Mouse (Mus musculus): Measurements from ENCODE around the gene B4galnt2. TPM values are rescaled to one million over a fixed set of nuclear protein-coding genes. Genes with fewer than 3 reads are reported as not detected.
"Not testable (repeated sequence)": the region's sequence is repeated elsewhere in the genome, so short reads cannot be mapped to it uniquely, and the experiment has no call there.

Gene B4galnt2
- polyA plus RNA-seq, 1 experiment, result not detected

DNA sequence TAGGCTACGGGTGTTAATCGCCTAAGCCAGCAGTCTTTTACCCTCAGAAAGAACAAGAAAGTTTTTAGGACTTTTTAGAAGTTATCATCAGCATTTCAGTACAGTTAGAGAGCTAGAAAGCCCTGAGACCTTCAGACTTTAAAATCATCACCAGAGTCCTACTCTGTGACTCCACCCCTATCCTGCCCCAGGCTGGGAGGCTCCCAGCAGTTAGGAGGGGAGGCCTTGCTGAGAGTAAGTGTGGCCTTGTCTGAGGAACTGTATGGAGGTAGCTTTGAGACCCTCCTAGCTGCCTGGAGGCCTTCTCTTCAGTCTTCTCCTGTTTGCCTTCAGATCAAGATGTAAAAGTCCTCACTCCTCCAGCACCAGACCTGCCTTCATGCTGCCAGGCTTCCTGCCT, 9.5 kb upstream of the B4galnt2 start:
- TF ChIP-seq MYOD1 (IDR thresholded peaks at IDR 0.05; ENCODE audit: control insufficient read depth, insufficient read length, low read depth), result no peak
- TF ChIP-seq CTCF (IDR thresholded peaks at IDR 0.05; ENCODE audit: control insufficient read depth, insufficient read depth, insufficient read length), result no peak
- TF ChIP-seq MAX (IDR thresholded peaks at IDR 0.05), result no peak
- no peak for TF ChIP-seq CEBPB (IDR thresholded peaks at IDR 0.05; ENCODE audit: low read depth)
- TF ChIP-seq MYOG (IDR thresholded peaks at IDR 0.05; ENCODE audit: control insufficient read depth, extremely low read depth, insufficient read length), result no peak
- TF ChIP-seq USF1 (IDR thresholded peaks at IDR 0.05; ENCODE audit: low read depth), result no peak
- TF ChIP-seq FOSL1 (IDR thresholded peaks at IDR 0.05; ENCODE audit: insufficient read depth, low read length, poor library complexity, severe bottlenecking), result no peak
- Histone ChIP-seq H3ac (ENCODE audit: control insufficient read depth, insufficient read length, low read depth) (no peak overlapping the region), H3K79me2 (ENCODE audit: control insufficient read depth, insufficient read depth) (no peaks in the 10 kb centered on the region), H3K27me3 (ENCODE audit: control insufficient read depth, insufficient read depth, insufficient read length) (no peaks in the 10 kb centered on the region), H3K79me3 (ENCODE audit: low read depth) (no peaks in the 10 kb centered on the region), H3K4me3 (ENCODE audit: insufficient read depth, poor library complexity, severe bottlenecking) (no peak overlapping the region), H3K36me3 (ENCODE audit: control insufficient read depth, insufficient read depth) (no peaks in the 10 kb centered on the region)

DNA sequence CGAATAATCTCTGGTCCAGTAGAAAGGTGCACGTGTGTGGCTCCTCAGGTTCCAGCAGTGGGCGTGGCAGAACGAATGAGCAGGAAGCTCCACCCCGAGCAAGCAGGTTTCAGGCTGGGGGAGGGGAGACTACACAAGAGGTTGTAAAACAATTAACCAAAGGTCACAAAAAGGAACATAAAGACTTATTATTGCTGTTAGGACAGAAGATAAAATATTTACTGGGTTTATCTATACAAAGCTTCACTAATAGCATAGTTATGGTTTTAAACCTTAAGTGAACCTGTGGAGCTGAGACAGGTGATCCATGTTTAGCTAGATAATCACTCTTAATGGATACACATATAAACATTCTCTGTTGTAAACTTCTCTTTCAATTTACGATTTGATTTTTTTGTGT, 8.8 kb upstream of the B4galnt2 start:
- H3K79me2 ChIP-seq (ENCODE audit: control insufficient read depth, insufficient read depth); H3K27me3 ChIP-seq (ENCODE audit: control insufficient read depth, insufficient read depth, insufficient read length); H3K79me3 ChIP-seq (ENCODE audit: low read depth); H3K4me3 ChIP-seq (ENCODE audit: insufficient read depth, poor library complexity, severe bottlenecking); H3ac ChIP-seq (ENCODE audit: control insufficient read depth, insufficient read length, low read depth); H3K36me3 ChIP-seq (ENCODE audit: control insufficient read depth, insufficient read depth): not testable (repeated sequence)

GRCm38 (mm10) chr11:95921991-95922621, 7.4 kb upstream of the B4galnt2 start:
- no peaks in the 10 kb centered on the region for H3K79me3 ChIP-seq (ENCODE audit: low read depth)
- TF ChIP-seq MYOD1 (IDR thresholded peaks at IDR 0.05; ENCODE audit: control insufficient read depth, insufficient read length, low read depth) (no peak), CTCF (IDR thresholded peaks at IDR 0.05; ENCODE audit: control insufficient read depth, insufficient read depth, insufficient read length) (no peak), CEBPB (IDR thresholded peaks at IDR 0.05; ENCODE audit: low read depth) (no peak), FOSL1 (IDR thresholded peaks at IDR 0.05; ENCODE audit: insufficient read depth, low read length, poor library complexity, severe bottlenecking) (no peak), USF1 (IDR thresholded peaks at IDR 0.05; ENCODE audit: low read depth) (no peak), MYOG (IDR thresholded peaks at IDR 0.05; ENCODE audit: control insufficient read depth, extremely low read depth, insufficient read length) (no peak), MAX (IDR thresholded peaks at IDR 0.05) (no peak)
- no peaks in the 10 kb centered on the region for H3K27me3 ChIP-seq (ENCODE audit: control insufficient read depth, insufficient read depth, insufficient read length)

DNA sequence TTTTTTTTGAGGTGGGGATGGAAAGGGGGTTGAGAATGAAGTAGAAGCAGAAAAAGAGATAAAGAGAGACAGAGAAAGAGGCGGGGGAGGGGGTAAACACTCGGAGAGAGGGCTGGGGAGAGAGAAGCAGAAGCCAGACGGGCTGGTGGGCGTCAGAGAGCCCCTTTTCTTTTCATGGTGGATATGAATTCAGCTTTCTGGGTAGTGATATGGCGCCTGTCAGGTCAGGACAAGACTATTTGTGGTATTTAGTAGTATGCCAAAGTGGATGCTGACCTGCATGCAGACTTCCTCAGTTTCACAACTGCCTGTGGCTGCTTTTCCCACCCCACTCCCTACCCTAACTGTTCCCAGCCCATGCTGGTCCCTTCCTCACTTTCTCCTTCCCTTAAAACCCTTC, 1.7 kb upstream of the B4galnt2 start:
- no peaks in the 10 kb centered on the region for H3K36me3 ChIP-seq (ENCODE audit: control insufficient read depth, insufficient read depth)
- H3K79me2 ChIP-seq (ENCODE audit: control insufficient read depth, insufficient read depth), result no peaks in the 10 kb centered on the region
- no peaks in the 10 kb centered on the region for H3K79me3 ChIP-seq (ENCODE audit: low read depth)
- TF ChIP-seq USF1 (IDR thresholded peaks at IDR 0.05; ENCODE audit: low read depth) (no peak), MYOG (IDR thresholded peaks at IDR 0.05; ENCODE audit: control insufficient read depth, extremely low read depth, insufficient read length) (no peak), CTCF (IDR thresholded peaks at IDR 0.05; ENCODE audit: control insufficient read depth, insufficient read depth, insufficient read length) (no peak), MAX (IDR thresholded peaks at IDR 0.05) (no peak), CEBPB (IDR thresholded peaks at IDR 0.05; ENCODE audit: low read depth) (no peak), MYOD1 (IDR thresholded peaks at IDR 0.05; ENCODE audit: control insufficient read depth, insufficient read length, low read depth) (no peak), FOSL1 (IDR thresholded peaks at IDR 0.05; ENCODE audit: insufficient read depth, low read length, poor library complexity, severe bottlenecking) (no peak)
- H3K27me3 ChIP-seq (ENCODE audit: control insufficient read depth, insufficient read depth, insufficient read length), result peaks cover 39% of the 10 kb centered on the region
- no peak overlapping the region for H3K4me3 ChIP-seq (ENCODE audit: insufficient read depth, poor library complexity, severe bottlenecking)
- no peak overlapping the region for H3ac ChIP-seq (ENCODE audit: control insufficient read depth, insufficient read length, low read depth)

More at GRCm38 (mm10) chr11:95921991-95922621, 7.4 kb upstream of the B4galnt2 start:
- H3K4me3 ChIP-seq (ENCODE audit: insufficient read depth, poor library complexity, severe bottlenecking), result no peak overlapping the region
- H3ac ChIP-seq (ENCODE audit: control insufficient read depth, insufficient read length, low read depth), result no peak overlapping the region
- no peaks in the 10 kb centered on the region for H3K36me3 ChIP-seq (ENCODE audit: control insufficient read depth, insufficient read depth)
- no peaks in the 10 kb centered on the region for H3K79me2 ChIP-seq (ENCODE audit: control insufficient read depth, insufficient read depth)

GRCm38 (mm10) chr11:95915006-95915710, 467 bp upstream of the B4galnt2 start:
- H3K79me3 ChIP-seq (ENCODE audit: low read depth), result no peaks in the 10 kb centered on the region
- H3K4me3 ChIP-seq (ENCODE audit: insufficient read depth, poor library complexity, severe bottlenecking), result no peak overlapping the region
- H3K36me3 ChIP-seq (ENCODE audit: control insufficient read depth, insufficient read depth), result no peaks in the 10 kb centered on the region
- H3ac ChIP-seq (ENCODE audit: control insufficient read depth, insufficient read length, low read depth), result no peak overlapping the region
- no peaks in the 10 kb centered on the region for H3K79me2 ChIP-seq (ENCODE audit: control insufficient read depth, insufficient read depth)
- peaks cover 39% of the 10 kb centered on the region for H3K27me3 ChIP-seq (ENCODE audit: control insufficient read depth, insufficient read depth, insufficient read length)
- TF ChIP-seq USF1 (IDR thresholded peaks at IDR 0.05; ENCODE audit: low read depth), result no peak
- TF ChIP-seq MYOD1 (IDR thresholded peaks at IDR 0.05; ENCODE audit: control insufficient read depth, insufficient read length, low read depth), result no peak
- no peak for TF ChIP-seq CEBPB (IDR thresholded peaks at IDR 0.05; ENCODE audit: low read depth)
- TF ChIP-seq FOSL1 (IDR thresholded peaks at IDR 0.05; ENCODE audit: insufficient read depth, low read length, poor library complexity, severe bottlenecking), result no peak
- TF ChIP-seq MAX (IDR thresholded peaks at IDR 0.05), result no peak
- TF ChIP-seq CTCF (IDR thresholded peaks at IDR 0.05; ENCODE audit: control insufficient read depth, insufficient read depth, insufficient read length), result no peak
- no peak for TF ChIP-seq MYOG (IDR thresholded peaks at IDR 0.05; ENCODE audit: control insufficient read depth, extremely low read depth, insufficient read length)
